Mouse (Mus musculus): ENCODE measurements around the gene Itga7.
"Not testable (repeated sequence)": the region's sequence is repeated elsewhere in the genome, so short reads cannot be mapped to it uniquely, and the experiment has no call there.

Itga7 gene

DNA sequence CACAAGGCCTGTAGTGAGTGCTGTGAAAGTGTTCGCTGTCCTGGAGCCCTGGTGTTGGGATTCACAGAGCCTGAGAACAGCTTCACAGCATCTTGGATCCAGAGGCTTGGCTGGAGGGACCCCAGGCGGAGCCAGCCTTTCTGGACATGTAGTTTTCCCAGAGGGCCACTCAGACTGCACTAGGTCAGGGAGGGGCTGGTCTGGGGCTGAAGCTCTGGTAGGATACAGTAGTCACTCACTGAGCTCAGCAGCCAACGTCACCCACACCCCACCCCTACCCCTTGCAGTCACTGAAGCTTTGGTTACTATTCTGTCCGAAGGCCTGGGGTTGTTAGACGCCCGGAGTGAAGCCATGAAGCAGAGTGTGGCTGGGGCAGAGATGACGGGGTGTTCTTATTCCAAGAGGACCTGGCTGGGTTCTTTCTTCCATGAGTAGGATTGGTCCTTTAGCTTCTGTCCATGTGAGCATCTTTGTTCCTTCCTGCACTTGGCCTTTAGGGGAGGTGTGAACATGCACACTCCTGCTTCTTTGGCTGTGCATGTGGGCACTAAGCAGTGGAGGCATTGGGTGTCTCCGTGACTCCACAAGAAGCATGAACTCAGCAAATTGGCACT is 2.3 kb downstream of the Itga7 start:
- no peak for DNase-seq (ENCODE audit: low spot score)

DNA sequence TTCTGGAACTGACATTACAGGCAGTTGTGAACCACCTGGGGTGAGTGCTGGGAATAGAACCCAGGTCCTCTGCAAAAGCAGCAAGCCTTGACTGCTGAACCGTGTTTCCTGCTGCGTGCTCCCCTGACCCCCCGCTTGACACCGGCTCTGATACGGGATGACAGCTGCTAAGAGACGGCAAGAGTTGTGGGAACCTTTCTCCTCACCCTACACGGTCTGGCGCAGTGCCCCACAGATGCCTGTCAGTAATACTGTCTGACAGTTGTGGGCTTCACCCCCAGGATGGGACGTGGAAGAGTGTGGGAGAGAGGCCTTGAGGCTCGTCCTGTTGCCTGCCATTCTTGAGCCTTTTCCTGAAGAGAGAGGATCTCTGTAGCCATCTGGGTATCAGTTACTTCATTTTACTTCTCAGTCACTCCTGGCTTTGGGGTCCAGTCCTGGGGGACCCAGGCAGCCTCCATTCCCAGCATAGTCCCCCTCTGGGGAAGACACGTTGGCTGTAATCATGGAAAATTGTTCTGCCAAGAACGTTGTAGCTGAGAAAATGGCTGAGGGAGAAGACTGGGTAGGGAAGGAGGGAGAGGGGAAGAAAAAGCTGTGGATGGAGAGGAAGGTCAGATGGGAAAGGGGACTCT is 4.3 kb downstream of the Itga7 start:
- DNase-seq (ENCODE audit: low spot score) = no peak

DNA sequence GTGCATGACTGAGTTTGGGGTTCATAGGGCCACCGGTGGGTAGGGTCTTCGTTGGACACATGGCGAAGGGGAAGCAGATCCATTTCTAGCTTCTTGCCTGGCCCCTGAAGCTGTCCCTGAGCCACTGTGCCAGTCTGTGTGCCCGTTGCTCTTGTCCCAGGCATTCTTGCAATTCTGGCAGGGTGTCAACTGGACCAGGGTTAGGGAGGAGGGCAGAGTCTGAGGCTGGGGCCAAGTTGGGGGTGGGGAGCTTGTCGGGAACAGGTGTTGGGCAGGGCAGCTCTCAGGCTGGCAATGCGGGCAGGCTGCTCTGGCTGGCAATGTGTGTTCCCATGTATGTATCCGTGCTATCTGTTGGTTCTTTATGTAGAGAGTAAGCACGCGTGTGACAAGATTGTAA is 4.8 kb downstream of the Itga7 start:
- DNase-seq (ENCODE audit: low spot score) = no peak

DNA sequence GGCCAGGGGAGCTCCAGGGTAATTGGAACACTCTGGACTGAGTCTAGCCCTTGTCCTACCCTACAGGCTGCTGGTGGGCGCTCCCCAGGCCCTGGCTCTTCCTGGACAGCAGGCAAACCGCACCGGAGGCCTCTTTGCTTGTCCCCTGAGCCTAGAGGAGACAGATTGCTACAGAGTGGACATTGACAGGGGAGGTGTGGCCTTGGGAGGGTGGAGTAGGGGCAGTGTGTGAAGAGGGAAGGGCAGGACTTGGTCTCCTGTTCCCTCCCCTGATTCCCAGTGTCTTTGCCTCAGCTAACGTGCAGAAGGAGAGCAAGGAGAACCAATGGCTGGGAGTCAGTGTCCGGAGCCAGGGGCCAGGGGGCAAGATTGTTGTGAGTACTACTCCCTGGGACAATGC is 5.4 kb downstream of the Itga7 start:
- no peak for DNase-seq (ENCODE audit: low spot score)

DNA sequence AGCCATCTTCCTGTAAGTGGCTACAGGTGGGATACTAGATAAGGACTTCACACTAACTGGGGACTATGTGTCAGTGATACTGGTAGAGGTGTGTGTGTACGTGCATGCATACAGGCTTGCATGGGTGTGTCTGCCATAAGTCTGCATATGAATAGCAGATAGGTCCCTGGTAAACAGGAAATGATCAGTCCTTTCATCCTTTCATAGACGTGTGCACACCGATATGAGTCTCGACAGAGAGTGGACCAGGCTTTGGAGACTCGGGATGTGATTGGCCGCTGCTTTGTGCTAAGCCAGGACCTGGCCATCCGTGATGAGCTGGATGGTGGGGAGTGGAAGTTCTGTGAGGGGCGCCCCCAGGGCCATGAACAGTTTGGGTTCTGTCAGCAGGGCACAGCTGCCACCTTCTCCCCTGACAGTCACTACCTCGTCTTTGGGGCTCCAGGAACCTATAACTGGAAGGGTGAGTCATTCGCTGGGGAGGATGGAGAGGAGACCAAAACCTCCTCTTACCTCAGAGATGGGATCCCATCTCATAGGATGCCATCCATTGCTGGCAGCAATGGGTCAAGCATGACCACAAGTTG is 7.0 kb downstream of the Itga7 start:
- no peak for DNase-seq (ENCODE audit: low spot score)

DNA sequence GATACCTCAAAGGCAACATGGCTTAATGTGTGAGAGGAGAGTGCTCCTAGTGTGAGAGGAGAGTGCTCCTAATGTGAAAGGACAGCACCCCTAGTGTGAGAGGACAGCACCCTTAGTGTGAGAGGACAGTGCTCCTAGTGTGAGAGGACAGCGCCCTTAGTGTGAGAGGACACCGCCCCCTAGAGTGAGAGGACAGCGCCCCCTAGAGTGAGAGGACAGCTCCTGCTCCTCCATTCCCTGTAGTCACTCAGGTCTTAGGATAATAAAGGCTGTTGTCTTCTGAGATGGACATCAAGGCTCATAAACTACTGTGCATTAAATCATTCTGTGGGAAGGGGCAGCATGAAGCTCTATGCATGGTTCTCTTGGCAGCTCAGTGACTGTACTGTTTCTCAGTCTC is 12.1 kb downstream of the Itga7 start:
- no peak for DNase-seq (ENCODE audit: low spot score)

DNA sequence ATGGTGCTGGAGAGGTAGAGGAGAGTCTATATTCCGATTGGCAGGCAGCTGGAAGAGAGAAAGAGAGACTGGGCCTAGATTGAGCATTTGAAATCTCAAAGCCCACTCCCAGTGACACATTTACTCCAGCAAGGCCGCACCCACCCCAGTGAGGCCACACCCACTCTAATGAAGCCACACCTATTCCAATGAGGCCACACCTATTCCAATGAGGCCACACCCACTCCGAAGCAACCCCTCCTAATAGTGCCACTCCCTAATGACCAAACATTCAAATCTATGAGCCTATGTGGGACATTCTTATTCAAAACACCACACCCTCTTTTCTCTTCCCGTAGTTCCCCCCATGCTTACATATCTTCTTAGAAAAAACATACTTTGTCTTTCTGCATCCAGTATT is 13.9 kb downstream of the Itga7 start:
- no peak for DNase-seq (ENCODE audit: low spot score)

DNA sequence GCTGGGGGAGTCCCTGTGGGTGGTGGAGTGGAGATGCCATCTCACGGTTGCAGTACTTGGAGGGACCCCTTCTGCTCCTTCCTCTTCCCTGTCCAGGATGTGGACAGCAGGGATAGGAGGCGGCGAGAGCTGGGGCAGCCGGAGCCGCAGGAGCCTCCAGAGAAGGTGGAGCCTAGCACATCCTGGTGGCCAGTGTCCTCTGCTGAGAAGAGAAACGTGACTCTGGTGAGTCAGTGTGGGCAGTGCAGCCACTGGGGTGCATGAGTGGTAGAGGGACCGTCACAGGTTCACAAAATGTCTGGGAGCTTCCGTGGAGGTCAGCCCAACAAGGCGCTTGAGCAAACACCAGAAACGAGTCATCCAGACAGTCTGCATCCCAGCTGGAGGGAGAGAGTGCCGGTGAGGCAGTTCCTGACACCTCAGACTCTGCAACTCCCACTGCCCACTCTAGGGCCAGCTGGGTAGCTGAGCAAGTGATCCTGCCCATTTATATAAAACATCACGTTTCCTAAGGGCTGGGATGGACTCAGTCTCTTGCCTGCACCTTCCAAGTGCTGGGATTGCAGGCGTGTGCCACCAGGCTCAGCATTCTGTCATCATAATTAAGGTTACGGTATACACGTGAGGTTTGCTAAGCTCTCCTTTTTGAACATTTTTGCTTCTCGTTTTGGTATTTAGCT is 16.7 kb downstream of the Itga7 start:
- DNase-seq (ENCODE audit: low spot score) = no peak

DNA sequence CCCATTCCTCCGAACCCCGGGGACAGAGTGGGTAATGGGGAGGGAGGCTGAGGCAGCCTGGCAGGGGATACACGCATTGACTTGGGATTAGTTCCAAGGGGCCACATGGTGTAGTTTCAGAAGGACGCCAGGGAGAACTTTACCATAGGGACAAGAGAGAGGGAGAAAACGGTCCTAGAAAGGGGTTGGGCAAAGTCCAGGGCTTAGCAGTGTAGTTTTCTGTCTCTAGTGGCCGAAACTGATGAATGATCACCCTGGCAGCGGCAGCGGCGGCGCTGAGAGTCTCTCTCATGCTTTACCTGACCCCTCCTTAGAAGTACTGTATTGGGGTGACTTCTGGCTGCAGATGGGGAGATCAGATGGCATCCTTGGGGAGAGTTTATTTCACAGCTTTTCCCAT is 24.7 kb downstream of the Itga7 start:
- no peak for DNase-seq (ENCODE audit: low spot score)

DNA sequence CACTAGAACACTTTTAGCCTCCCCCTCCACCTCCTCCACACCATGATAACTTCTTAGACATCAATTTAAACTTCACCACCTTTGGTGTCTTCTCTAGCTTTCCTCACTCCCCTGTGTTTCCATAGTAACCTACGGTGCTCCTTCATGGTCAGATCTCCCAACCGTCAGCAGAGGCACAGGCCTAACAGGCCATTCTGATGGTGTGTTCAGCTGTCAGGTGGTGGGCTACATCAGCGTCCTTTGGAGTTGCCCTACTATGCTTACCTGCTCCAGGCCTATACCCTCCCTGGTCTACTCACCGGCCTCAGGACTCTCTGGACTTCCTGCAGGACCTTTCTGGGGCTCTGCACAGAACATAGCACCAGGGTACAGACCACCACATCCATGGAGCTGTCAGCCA is 26.5 kb downstream of the Itga7 start:
- DNase-seq (ENCODE audit: low spot score) = no peak

DNA sequence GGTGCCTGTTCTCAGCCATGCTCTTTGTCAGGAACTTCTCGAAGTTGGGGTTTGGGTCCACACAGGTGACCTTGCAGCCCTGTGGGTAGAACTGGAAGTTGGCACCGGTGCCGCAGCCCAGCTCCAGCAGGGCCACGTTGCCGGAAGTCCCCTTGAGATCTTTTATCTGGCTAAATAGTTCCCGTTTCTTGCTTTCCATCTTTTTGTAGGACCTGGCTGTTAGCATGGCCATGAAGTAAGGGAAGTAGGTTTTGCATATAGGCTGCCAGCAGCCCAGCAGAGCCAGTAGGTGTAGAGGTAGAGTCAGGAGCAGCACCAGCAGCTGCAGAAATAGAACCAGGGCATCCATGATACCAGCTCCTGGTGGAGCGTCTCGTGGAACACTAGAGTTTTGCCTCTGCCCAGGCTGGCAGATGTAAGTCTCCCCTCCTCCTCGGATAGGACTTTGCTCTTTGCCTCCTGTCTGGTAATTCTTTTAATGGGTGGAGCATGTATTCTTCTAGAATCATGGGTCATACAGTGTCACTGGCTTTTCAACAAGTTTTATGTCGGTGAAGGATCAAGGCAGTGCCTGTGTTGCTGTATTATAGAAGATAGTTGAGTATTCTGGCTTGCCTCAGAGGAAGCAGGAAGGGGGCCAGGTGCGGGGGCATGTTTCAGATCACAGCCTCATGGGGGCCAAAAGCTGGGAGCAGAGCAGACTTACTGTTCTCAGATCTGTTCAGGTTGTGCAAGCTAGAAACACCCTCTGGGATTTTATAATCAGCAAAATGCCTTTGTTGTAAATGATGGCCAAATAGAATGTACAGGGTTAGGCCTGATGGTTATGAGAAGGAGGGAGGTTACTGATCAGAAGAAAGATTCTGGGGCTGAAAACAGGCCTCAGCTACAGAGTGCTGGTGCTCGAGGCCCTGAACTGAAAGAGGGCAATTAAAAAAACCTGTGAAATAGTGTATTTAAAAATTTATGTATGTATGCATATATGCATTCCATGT is 27.3 kb downstream of the Itga7 start, which contains the start of gene Mettl7b:
Mettl7b (minus strand) TSS at position 399 of the 995 bp plus-strand sequence.
- DNase-seq (ENCODE audit: low spot score) = peak; percentile 20

DNA sequence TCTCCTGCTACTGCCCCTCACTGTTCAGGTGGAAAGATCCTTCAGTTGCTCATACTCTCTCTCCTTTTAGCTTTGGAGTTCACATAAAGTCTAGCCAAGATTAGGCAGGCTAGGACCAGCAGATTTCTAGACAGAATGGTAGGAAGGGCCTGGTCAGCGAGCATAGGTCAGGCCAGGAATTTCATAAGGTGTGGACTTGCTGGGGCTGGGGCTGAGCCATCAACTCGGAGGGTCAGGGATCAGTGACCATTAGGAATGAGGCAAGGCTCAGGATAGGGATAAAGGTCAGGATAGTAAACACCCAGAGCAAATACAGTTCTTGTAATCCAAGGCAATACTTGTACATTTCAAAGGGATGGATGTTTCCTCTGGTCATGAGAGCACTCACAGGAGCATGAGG is 31.3 kb downstream of the Itga7 start:
- no peak for DNase-seq (ENCODE audit: low spot score)

DNA sequence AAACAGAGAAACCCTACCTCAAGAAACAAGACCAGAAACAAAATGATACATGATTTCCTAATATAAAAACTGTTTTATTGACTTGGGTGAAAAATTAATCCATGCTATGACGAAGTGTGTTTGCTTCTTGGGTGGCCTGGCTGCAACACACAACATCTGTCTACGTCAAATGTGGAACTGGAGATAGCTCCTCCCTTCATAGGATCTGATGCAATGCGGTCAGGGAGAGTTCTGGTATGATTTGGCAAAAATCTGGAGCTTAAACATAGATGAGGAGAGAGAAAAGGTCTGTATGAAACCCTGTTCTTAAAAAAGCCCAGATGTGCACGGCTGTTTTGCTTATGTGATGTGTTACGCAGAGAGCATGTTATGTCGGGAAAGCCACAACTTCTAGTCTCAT is 32.3 kb downstream of the Itga7 start:
- no peak for DNase-seq (ENCODE audit: low spot score)

DNA sequence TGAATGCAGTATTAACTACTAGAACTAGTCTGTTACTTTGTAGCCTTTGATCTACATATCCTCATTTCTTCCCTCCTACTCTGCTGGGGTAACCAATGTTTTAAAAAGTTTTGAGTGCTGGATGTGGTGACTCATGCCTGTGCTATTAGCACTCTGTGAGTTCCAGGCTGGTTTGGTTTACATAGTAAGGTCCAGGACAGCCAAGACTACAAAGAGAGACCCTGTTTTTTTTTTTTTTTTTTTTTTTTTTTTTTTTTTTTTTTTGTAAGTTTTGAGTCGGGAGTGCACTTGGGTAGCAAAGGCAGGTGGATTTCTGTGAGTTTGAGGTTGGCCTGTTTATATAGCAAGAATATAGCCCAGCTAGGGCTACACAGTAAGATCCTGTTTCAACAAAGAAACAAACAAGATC is 34.7 kb downstream of the Itga7 start:
- no peak for DNase-seq (ENCODE audit: low spot score)

DNA sequence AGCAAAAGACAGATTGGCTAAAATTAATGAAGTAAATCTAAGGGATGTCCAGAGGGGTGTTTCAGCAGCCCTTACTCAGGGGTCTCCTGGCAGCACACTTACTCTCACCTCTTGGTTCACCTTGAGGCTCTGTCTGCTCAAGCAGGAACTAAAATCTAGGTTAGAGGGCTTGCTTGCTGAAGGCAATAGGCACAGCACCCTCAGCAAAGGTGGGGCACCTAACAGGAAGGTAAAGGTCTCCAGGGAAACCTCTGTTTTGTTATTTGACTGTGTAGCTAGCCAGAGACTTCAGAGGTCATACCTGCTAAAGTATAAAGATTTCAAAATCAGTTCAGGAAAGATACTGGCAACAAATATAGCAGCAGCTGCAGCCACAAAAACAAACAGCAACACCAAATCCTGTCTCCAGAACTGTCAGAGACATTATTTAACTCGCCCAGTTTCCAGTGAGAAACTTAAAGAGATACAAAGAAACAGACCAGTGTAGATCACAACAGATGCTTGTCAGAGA is 37.2 kb downstream of the Itga7 start:
- DNase-seq (ENCODE audit: low spot score) = no peak

DNA sequence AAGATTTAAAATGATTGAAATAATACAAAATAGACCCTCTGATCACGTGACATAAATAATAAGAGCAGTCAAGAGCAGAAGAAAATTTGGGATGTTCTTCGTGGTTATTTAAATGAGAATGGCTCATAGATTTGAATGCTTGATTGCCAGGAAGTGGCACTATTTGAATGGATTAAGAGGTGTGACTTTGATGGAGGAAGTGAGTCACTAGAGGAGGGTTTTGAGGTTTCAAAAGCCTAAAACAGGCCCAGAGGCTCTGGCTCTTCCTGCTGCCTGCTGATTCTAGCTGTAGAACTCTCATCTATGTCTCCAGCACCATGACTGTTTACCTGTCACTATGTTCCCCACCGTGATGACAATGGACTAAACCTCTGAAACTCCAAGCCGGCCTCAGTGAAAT is 39.2 kb downstream of the Itga7 start:
- no peak for DNase-seq (ENCODE audit: low spot score)

DNA sequence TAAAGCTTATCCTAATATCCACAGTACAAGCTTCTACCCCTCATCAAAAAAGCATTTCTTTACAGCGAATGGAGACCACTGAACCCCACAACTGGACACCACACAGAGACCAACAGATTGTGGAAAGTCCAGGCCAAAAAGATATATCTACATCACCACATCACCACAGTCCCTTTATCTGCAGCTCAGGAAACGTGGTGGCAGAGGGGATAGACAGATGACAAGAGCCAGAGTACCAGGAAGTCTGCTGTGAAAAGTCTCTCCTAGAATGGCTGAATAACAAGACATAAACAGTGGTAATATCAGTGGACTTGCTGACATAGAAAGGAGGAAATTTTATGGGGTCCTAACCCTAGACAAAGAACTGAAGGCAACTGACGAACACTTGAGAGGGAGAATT is 42.8 kb downstream of the Itga7 start:
- DNase-seq (ENCODE audit: low spot score) = no peak

DNA sequence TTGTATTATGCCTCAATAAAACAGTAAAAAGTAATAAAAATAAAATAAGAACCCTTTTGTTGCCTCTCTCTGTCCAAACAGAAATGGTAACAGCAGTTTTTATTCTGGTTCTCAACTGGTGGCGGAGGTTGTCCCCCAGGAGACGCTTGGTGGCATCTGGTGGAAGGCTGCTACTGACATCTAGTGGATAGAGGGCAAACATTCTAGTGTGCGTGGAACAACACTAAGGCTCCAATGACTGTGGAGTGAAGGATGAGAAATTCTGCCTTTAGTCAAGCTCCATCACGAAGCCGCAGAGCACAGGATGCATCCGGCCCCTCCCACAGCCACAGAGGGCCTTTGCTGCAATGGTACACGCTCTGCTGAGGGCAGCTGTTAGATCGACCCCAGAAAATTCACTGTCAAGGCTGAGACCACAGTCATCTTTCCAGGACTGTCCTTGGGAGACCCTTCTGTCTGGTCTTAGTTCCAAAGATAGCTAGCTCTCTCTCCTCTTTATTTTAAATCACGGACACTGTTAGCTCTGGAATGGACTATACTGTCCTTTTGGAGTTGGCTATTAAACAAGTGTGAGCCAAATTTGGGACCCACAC is 44.0 kb downstream of the Itga7 start:
- peak; percentile 61 for DNase-seq (ENCODE audit: low spot score)

DNA sequence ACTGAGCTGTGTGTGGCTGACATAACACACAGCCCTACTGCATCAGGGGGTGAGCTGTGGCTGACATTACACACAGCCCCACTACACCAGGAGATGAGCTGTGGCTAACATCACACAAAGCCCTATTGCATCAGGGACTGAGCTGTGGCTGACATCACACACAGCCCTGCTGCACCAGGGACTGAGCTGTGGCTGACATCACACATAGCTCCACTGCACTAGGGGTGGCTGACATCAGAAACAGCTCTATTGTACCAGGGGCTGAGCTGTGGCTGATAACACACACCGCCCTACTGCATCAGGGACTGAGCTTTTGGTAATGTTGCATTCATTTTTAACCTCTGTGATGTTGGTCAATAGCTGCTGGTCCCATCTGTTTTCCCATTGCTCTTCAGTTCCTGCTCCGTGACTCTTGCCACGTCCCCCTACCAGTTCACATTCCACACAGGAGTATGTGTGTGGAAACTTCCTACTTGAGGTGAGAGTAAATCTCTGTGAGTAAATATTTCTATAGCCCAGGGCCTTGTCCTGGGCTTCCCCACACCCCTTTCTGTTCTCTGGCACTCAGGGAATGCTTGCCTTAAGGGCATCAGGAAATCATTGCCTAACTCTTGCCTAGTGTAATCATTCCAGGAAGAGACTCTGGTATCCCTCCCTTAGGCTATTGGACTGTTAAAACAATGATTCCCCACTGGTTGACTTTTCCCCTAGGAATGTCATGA is 47.2 kb downstream of the Itga7 start:
- no peak for DNase-seq (ENCODE audit: low spot score)

DNA sequence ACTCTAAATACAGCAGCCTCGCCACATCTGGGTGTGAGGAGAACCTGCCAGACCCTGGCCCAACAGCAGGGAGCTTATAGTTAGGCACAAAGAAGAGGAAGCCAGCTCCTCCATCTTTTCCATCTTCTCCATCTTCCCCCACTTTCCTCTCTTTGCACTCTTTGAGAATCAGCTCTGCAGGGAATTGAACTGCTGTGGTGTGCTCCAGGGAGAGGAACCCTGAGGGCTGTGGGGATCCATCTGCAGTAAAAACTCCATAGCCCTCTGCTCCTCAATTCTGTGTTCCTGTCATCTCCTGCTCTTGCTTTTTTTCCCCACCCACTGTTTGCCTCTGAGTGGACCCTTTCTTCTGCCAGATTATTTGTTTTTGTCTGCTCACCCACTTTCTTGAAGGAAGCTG is 55.5 kb downstream of the Itga7 start, which contains the start of gene Olfr9:
Olfr9 (plus strand) TSS at position 301 of the 400 bp plus-strand sequence.
- not testable (repeated sequence) for DNase-seq (ENCODE audit: low spot score)
